Mouse (Mus musculus): ENCODE data around the gene Scamp4. TPM values are rescaled to one million over a fixed set of nuclear protein-coding genes. Genes with fewer than 3 reads are reported as not detected.
A peak's percentile ranks its signal among the peaks of the same experiment; 100 is the strongest.

Scamp4 gene
- total and polyA plus RNA-seq, 3 experiments = 55.9 to 190 (median 68.7) TPM

DNA sequence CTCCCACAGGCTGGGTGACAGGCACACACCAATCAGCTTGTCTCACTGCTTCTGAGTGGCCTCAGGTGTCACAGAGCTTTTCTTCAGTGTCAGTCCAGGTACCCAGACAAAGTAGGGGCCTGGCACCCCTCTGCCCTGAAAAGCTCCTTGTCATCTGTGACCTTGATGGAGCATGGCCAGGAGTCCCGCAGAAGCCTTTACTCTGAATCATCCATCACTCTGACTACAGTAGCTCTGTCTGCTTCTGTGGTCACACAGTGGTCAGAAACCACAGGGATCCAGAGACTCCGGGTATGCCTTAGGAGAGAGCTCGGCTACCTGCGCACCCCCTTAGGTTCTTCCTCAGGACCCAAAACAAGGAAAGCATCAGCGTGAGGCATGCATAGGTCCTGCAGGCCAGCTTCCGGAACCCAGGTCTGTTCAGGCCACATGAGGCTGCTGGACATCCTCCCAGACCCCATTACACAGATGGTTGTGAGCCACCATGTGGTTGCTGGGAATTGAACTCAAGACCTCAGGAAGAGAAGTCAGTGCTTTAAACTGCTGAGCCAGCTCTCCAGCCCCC lies 50.6 kb downstream of the Scamp4 start:
- peak; percentile 69 for DNase-seq

GRCm38 (mm10) chr10:80654866-80655265 lies 52.2 kb downstream of the Scamp4 start:
- no peak for DNase-seq

DNA sequence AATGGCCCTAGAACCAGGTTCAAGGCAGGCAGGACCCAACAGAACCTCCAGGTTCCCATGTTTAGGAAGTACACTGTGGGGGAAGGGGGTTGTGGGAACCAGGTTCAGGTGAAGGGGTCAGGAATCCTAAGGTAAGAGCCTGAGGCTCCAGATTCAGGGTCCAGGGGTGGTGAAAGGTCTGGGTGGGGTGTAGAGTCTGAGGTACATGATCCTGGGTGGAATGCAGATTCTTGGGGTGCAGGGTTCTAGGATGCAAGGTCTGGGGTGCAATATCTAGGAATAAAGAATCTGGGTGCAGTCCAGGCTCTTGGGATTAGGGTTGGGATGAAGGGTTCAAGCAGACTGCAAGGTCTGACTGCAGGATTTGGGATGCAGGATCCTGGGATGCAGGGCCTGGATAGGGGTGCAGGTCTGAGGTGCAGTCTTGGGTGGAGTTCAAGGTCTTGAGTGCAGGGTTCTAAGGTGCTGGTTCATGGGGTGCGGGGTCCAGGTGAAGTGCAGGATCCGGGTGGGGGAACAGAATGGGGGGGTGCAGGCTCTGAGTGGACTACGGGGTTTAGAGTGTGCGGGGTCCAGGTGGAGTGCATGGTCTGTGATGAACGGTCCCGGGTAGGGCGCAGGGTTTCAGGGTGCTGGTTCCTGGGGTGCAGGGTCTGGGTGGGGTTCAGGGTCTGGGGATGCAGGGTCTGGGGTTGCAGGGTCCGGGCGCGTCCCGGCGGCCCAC lies 52.9 kb downstream of the Scamp4 start:
- no peak for DNase-seq

DNA sequence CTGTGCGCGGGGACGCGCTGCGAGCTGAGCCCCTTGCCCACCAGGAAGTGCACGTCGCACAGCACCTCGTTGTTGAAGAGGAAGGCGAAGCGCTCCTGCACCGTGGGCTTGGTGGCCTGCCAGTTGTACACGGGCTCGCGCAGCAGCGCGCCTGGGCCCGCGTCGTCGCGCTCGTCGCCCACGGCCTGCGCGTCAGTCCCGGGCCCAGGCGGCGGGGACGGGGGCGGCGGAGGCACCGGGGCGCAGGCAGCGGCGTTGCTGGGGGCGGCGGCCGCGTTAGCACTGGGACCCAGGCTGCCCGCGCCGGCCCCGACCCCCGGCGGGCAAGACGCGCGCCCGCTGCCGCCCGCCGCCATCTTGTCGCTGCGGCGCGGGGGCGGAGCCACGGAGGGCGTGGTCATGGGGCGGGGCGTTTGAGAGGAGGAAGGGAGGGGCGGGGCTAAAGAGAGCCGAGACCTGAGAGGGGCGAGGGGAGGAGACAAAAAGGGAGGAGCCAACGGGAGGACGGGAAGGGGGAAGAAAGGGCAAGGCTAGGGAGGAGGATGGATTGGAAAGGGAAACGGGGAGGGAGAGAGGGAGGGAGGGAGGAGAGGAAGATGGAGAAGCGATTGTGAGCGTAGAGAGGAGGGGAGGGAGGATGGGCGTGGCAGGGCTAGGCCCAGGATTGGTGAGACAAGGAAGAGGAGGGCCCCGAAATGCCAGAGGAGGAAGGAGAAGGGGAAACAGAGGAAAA lies 53.6 kb downstream of the Scamp4 start:
- DNase-seq = peak; percentile 97

DNA sequence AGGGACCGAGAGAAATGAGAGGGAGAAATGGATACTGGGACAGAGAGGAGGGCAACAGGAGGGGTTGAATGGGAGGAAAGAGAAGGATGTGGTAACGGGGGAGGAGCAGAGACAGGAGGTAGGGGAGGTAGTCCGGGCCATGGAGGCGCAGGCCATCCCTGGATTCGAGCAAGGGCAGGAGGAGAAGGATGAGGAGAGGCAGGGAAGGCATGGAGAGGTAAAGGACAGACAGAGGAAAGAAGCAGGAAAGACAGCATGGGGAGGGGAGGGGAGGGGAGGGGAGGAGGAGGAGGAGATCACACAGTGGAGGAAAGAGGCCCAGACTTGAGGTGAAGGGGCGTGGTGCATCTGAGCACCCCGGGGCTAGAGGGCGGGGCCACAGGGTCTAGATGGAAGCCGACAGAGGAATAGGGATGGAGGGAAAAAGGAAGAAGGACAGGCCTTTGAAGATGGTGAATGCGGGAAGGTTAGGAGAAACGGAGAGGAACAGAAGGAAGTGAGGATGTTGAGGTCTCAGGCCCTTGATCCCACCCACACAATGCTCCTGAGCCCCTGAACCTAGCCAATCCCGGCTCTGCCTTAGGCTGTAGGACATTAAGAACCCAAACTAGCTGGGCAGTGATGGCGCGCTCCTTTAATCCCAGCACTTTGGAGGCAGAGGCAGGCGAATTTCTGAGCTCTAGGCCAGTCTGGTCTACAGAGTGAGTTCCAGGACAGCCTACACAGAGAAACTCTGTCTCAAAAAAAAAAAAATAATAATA lies 54.4 kb downstream of the Scamp4 start, which contains the start of gene Btbd2:
Gene Btbd2 (minus strand): TSS at position 209 of the 761 bp plus-strand sequence.
- DNase-seq = no peak

DNA sequence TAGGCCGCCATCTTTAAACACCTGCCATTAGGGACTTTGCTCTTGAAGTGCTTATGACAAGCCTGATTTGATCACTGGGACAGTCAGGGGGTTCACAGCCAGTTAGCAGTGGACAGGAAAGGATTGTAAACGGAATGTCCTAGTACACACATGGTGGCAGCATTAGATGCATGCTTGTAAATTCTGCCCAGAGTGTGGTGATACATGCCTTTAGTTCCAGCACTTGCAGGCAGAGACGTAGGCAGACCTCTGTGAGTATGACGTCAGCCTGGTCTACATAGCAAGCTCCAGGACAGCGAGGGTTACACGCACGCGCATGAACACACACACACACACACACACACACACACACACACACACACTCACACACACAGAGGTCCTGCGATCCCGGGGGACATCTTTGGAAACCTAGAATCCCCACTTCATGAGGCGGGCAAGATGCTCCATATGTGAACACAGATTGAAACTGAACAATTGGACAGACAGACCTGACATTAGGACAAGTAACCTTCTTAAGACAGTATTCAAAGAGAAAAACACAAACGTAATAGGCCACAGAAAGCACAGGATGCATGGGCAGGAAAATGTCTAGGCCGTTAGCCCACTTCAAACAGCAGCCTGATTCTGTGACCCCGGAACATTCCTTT lies 55.6 kb downstream of the Scamp4 start:
- no peak for DNase-seq

GRCm38 (mm10) chr10:80658841-80659202 lies 56.1 kb downstream of the Scamp4 start:
- no peak for DNase-seq

DNA sequence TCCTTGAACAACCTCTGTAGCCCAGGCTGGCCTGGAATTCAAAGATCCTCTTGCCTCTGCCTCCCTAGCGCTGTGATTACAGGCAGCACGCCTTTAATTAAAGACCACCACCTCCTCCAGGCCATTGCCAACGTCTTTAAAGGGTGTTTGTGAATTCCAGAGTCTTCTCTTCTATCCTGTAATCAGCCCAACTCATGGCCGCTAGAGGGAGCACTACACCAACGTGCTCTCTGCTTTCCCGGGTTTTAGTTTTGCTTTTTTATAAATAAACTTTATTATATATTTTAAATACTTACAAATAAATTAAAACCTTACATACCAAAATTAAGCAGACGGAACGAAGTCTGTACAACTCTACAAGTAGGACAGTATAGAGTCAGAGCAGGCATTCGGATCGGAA lies 56.5 kb downstream of the Scamp4 start:
- DNase-seq = peak; percentile 71

DNA sequence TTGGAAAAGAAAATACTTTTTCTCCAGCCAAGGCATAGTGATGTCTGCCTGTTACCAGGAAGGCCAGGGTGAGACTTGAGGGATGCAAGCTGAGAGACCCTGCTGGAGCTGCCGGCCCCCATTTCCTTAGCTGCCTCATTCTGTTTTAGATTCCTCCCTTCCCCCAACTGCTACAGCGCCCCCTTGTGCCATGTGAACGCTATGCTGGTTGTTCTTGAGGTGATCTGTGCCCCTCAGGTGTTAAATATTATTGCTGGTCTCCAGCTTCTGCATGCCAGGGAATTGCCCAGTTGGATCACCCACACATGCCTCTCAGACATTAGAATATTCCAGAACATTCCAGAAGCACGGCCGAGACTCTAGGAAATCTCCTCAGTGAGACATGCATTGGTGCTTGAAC lies 58.5 kb downstream of the Scamp4 start:
- DNase-seq = no peak

GRCm38 (mm10) chr10:80663485-80664196 lies 61.0 kb downstream of the Scamp4 start:
- DNase-seq = no peak

DNA sequence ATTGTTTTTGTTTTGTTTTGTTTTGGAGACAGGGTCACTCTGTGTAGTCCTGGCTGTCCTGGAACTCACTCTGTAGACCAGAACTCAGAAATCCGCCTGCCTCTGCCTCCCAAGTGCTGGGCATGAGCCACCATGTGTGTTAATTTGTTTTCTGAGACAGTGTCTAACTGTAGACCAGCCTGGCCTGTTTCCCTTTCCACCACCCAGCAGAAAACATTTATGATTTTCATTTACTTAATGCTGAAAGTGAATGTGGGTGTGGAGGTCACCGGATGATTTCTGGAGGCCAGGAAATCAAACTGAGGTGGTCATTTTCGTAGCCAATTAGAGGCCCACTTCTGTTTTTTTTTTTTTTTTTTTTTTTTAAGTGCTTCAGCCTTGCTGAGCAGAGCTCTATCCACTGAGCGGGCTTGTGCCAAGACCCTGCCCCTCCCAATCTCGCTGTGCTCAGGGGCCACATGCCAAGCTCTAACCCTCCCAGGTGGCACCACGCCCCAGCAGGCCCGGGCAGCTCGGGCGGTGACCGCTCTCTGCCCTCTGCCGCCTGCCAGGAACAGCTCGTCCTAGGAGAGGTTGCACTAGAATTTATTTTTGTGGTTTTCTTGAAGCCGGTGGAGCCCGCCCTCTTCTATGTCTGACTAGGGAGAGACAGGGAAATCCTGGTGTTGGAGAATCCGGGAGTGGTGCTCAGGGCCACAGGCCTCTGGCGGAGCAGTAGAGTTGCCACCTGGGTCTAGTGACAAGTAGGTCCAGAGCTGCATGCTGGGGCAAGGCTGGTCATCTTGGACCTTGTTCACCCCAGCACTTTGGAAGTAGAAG lies 61.7 kb downstream of the Scamp4 start:
- DNase-seq = peak; percentile 91

- DNase-seq = peak; percentile 90
Measured at GRCm38 (mm10) chr10:80665016-80665380, 62.3 kb downstream of the Scamp4 start.

Small RNA genes lying within 50 kb of the gene (microRNA-seq; reads per million reads assigned to microRNA genes)
- gene Mir6912 = 1.5 to 3.3 reads per million in 2 experiments

Other genes with a start within 250 kb of the Scamp4 start
- gene Plk5, start 246.4 kb upstream of the Scamp4 start, total RNA-seq (2021) = under 1 TPM; 0.14 to 0.45 TPM
- gene Plk5, start 246.4 kb upstream of the Scamp4 start, polyA plus RNA-seq (2012; rRNA removed) = 1.5 and 2.6 TPM in 2 replicates
- gene Mex3d, start 215.2 kb upstream of the Scamp4 start, total RNA-seq (2021) = 10 to 100 TPM; 19.2 to 19.5 TPM
- 60.7 and 61.5 TPM in 2 replicates for gene Mex3d, start 215.2 kb upstream of the Scamp4 start, polyA plus RNA-seq (2012; rRNA removed)
- gene Mbd3, start 203.3 kb upstream of the Scamp4 start, total RNA-seq (2021) = 100 to 1,000 TPM; 125 to 146 TPM
- 158 and 165 TPM in 2 replicates for gene Mbd3, start 203.3 kb upstream of the Scamp4 start, polyA plus RNA-seq (2012; rRNA removed)
- gene Uqcr11, start 196.0 kb upstream of the Scamp4 start, total RNA-seq (2021) = 1,000 to 10,000 TPM in 1 of 2 experiments, 100 to 1,000 TPM in 1; 714 to 1,027 TPM
- gene Uqcr11, start 196.0 kb upstream of the Scamp4 start, polyA plus RNA-seq (2012; rRNA removed) = 2,955 and 2,958 TPM in 2 replicates
- 10 to 100 TPM; 46.6 to 55.4 TPM for gene Tcf3, start 169.2 kb upstream of the Scamp4 start, total RNA-seq (2021)
- 148 and 152 TPM in 2 replicates for gene Tcf3, start 169.2 kb upstream of the Scamp4 start, polyA plus RNA-seq (2012; rRNA removed)
- gene Onecut3, start 108.0 kb upstream of the Scamp4 start, total RNA-seq (2021) = not detected
- gene Onecut3, start 108.0 kb upstream of the Scamp4 start, polyA plus RNA-seq (2012; rRNA removed) = not detected in 2 replicates
- gene Atp8b3, start 63.7 kb upstream of the Scamp4 start, total RNA-seq (2021) = 1 to 10 TPM in 1 of 2 experiments, under 1 TPM in 1; 0.52 to 1.1 TPM
- 0.16 and 0.21 TPM in 2 replicates for gene Atp8b3, start 63.7 kb upstream of the Scamp4 start, polyA plus RNA-seq (2012; rRNA removed)
- gene Rexo1, start 41.3 kb upstream of the Scamp4 start, total RNA-seq (2021) = 10 to 100 TPM; 37.1 to 41.8 TPM
- 88.8 and 105 TPM in 2 replicates for gene Rexo1, start 41.3 kb upstream of the Scamp4 start, polyA plus RNA-seq (2012; rRNA removed)
- gene Klf16, start 25.6 kb upstream of the Scamp4 start, total RNA-seq (2021) = 10 to 100 TPM in 1 of 2 experiments, 1 to 10 TPM in 1; 9.6 to 10.6 TPM
- gene Klf16, start 25.6 kb upstream of the Scamp4 start, polyA plus RNA-seq (2012; rRNA removed) = 39.5 and 48.0 TPM in 2 replicates
- 100 to 1,000 TPM in 1 of 2 experiments, 10 to 100 TPM in 1; 86.5 to 104 TPM for gene Abhd17a, start 12.5 kb upstream of the Scamp4 start, total RNA-seq (2021)
- 613 and 625 TPM in 2 replicates for gene Abhd17a, start 12.5 kb upstream of the Scamp4 start, polyA plus RNA-seq (2012; rRNA removed)
- gene Adat3, start within 50 bp of the Scamp4 start, total RNA-seq (2021) = 1 to 10 TPM; 2.0 to 4.0 TPM
- gene Adat3, start within 50 bp of the Scamp4 start, polyA plus RNA-seq (2012; rRNA removed) = 31.5 and 33.0 TPM in 2 replicates
- gene Gm49322, start 3.1 kb downstream of the Scamp4 start, total RNA-seq (2021) = 1 to 10 TPM; 1.3 to 1.4 TPM
- gene Gm49322, start 3.1 kb downstream of the Scamp4 start, polyA plus RNA-seq (2012; rRNA removed) = 2.2 and 2.3 TPM in 2 replicates
- gene Csnk1g2, start 20.0 kb downstream of the Scamp4 start, total RNA-seq (2021) = 100 to 1,000 TPM; 110 to 133 TPM
- 241 and 255 TPM in 2 replicates for gene Csnk1g2, start 20.0 kb downstream of the Scamp4 start, polyA plus RNA-seq (2012; rRNA removed)
- 10 to 100 TPM; 54.1 to 73.9 TPM for gene Btbd2, start 54.2 kb downstream of the Scamp4 start, total RNA-seq (2021)
- 165 and 166 TPM in 2 replicates for gene Btbd2, start 54.2 kb downstream of the Scamp4 start, polyA plus RNA-seq (2012; rRNA removed)
- gene Mknk2, start 75.2 kb downstream of the Scamp4 start, total RNA-seq (2021) = 100 to 1,000 TPM; 185 to 189 TPM
- 427 and 546 TPM in 2 replicates for gene Mknk2, start 75.2 kb downstream of the Scamp4 start, polyA plus RNA-seq (2012; rRNA removed)
- gene Mob3a, start 99.1 kb downstream of the Scamp4 start, total RNA-seq (2021) = 10 to 100 TPM; 18.0 to 19.4 TPM
- 22.5 and 27.1 TPM in 2 replicates for gene Mob3a, start 99.1 kb downstream of the Scamp4 start, polyA plus RNA-seq (2012; rRNA removed)
- gene Izumo4, start 99.3 kb downstream of the Scamp4 start, total RNA-seq (2021) = 10 to 100 TPM; 13.2 to 21.2 TPM
- 73.3 and 74.3 TPM in 2 replicates for gene Izumo4, start 99.3 kb downstream of the Scamp4 start, polyA plus RNA-seq (2012; rRNA removed)
- gene Ap3d1, start 139.4 kb downstream of the Scamp4 start, total RNA-seq (2021) = 100 to 1,000 TPM in 1 of 2 experiments, 10 to 100 TPM in 1; 85.6 to 104 TPM
- gene Ap3d1, start 139.4 kb downstream of the Scamp4 start, polyA plus RNA-seq (2012; rRNA removed) = 98.1 and 131 TPM in 2 replicates
- gene Dot1l, start 152.3 kb downstream of the Scamp4 start, total RNA-seq (2021) = 10 to 100 TPM; 31.7 to 80.6 TPM
- gene Dot1l, start 152.3 kb downstream of the Scamp4 start, polyA plus RNA-seq (2012; rRNA removed) = 109 and 170 TPM in 2 replicates
- gene Sf3a2, start 195.3 kb downstream of the Scamp4 start, total RNA-seq (2021) = 10 to 100 TPM; 53.6 to 58.7 TPM
- 103 and 104 TPM in 2 replicates for gene Sf3a2, start 195.3 kb downstream of the Scamp4 start, polyA plus RNA-seq (2012; rRNA removed)
- 10 to 100 TPM; 72.2 to 83.6 TPM for gene Plekhj1, start 195.8 kb downstream of the Scamp4 start, total RNA-seq (2021)
- 81.1 and 102 TPM in 2 replicates for gene Plekhj1, start 195.8 kb downstream of the Scamp4 start, polyA plus RNA-seq (2012; rRNA removed)
- under 1 TPM; 0.73 to 0.95 TPM for gene Amh, start 202.4 kb downstream of the Scamp4 start, total RNA-seq (2021)
- 1.7 and 2.1 TPM in 2 replicates for gene Amh, start 202.4 kb downstream of the Scamp4 start, polyA plus RNA-seq (2012; rRNA removed)
- 10 to 100 TPM in 1 of 2 experiments, 1 to 10 TPM in 1; 2.3 to 18.5 TPM for gene Jsrp1, start 210.6 kb downstream of the Scamp4 start, total RNA-seq (2021)
- gene Jsrp1, start 210.6 kb downstream of the Scamp4 start, polyA plus RNA-seq (2012; rRNA removed) = 4.2 and 4.9 TPM in 2 replicates
- gene Oaz1, start 223.8 kb downstream of the Scamp4 start, total RNA-seq (2021) = 100 to 1,000 TPM; 780 to 923 TPM
- gene Oaz1, start 223.8 kb downstream of the Scamp4 start, polyA plus RNA-seq (2012; rRNA removed) = 1,168 and 1,414 TPM in 2 replicates
- gene Lingo3, start 241.2 kb downstream of the Scamp4 start, total RNA-seq (2021) = 10 to 100 TPM in 1 of 2 experiments, 1 to 10 TPM in 1; 8.5 to 16.7 TPM
- gene Lingo3, start 241.2 kb downstream of the Scamp4 start, polyA plus RNA-seq (2012; rRNA removed) = 13.8 and 18.7 TPM in 2 replicates